Mouse (Mus musculus): ENCODE data around the gene 1700001J03Rik. TPM values are rescaled to one million over a fixed set of nuclear protein-coding genes. Genes with fewer than 3 reads are reported as not detected.

The 1700001J03Rik gene
- polyA plus RNA-seq, 2 experiments: 0.38 TPM; not detected in 1

GRCm38 (mm10) chr5:146150454-146150853, 34.6 kb downstream of the 1700001J03Rik start:
- DNase-seq (ENCODE audit: low spot score): no peak

DNA sequence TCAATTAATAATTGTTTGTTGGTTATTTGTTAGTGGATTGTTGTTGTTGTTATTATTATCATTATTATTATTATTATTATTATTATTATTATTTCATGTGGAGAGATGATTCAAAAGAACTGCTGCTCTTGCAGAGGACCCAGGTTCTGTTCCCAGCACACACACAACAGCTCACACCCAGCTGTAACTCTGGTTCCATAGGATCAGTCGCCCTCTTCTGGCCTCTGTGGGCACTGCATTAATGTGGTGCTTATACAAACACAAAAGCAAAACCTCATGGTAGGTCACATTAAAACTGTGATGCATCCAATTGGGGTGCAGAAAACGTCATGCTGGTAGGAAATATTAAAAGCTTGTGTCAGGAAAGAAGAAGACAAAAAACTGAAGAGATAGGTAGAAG, 37.2 kb downstream of the 1700001J03Rik start:
- ATAC-seq (ENCODE audit: low FRiP score, low read depth) (no peak), DNase-seq (ENCODE audit: low spot score) (peak; percentile 43)
- Histone ChIP-seq H3K4me2 (replicated peaks; ENCODE audit: low read depth, low read length, severe bottlenecking) (no peak overlapping the region), H3K27ac (replicated peaks; ENCODE audit: low read depth, low read length) (no peak overlapping the region), H3K36me3 (ENCODE audit: control insufficient read depth, insufficient read depth, low read length) (no peaks in the 10 kb centered on the region), H3K27me3 (ENCODE audit: control insufficient read depth, insufficient read depth, low read length) (no peaks in the 10 kb centered on the region), H3K9me3 (ENCODE audit: control insufficient read depth, low read length) (no peaks in the 10 kb centered on the region), H3K9ac (ENCODE audit: low read depth, low read length, severe bottlenecking) (no peak overlapping the region), H3K4me3 (replicated peaks; ENCODE audit: low read length) (no peak overlapping the region), H3K4me1 (ENCODE audit: control insufficient read depth, insufficient read depth, low read length) (no peaks in the 10 kb centered on the region)
- WGBS: 34% methylated on average over 2 of the region's 2 CpGs
- no peak for TF ChIP-seq POLR2A (IDR thresholded peaks at IDR 0.05; ENCODE audit: borderline replicate concordance, extremely low read depth, insufficient read depth, insufficient read length)

More at GRCm38 (mm10) chr5:146150454-146150853, 34.6 kb downstream of the 1700001J03Rik start:
- Histone ChIP-seq H3K4me3 (replicated peaks; ENCODE audit: low read length) (no peak overlapping the region), H3K4me1 (ENCODE audit: control insufficient read depth, insufficient read depth, low read length) (no peaks in the 10 kb centered on the region), H3K9me3 (ENCODE audit: control insufficient read depth, low read length) (no peaks in the 10 kb centered on the region), H3K36me3 (ENCODE audit: control insufficient read depth, insufficient read depth, low read length) (no peaks in the 10 kb centered on the region), H3K4me2 (replicated peaks; ENCODE audit: low read depth, low read length, severe bottlenecking) (no peak overlapping the region), H3K27ac (replicated peaks; ENCODE audit: low read depth, low read length) (no peak overlapping the region), H3K9ac (ENCODE audit: low read depth, low read length, severe bottlenecking) (no peak overlapping the region), H3K27me3 (ENCODE audit: control insufficient read depth, insufficient read depth, low read length) (no peaks in the 10 kb centered on the region)
- WGBS: 64% methylated on average over 3 of the region's 3 CpGs
- no peak for TF ChIP-seq POLR2A (IDR thresholded peaks at IDR 0.05; ENCODE audit: borderline replicate concordance, extremely low read depth, insufficient read depth, insufficient read length)
- no peak for ATAC-seq (ENCODE audit: low FRiP score, low read depth)

Other genes with a start within 250 kb of the 1700001J03Rik start
- gene Cyp3a25, start 175.7 kb downstream of the 1700001J03Rik start, polyA plus RNA-seq (2012; rRNA removed): not detected in 2 replicates
- gene Cyp3a25, start 175.7 kb downstream of the 1700001J03Rik start, polyA plus RNA-seq (2014; fragmentation: Nextera tagmentation; extraction: Ambion mirVana): not detected in 2 replicates
- not detected in 2 replicates for gene Cyp3a59, start 106.0 kb downstream of the 1700001J03Rik start, polyA plus RNA-seq (2012; rRNA removed)
- gene Cyp3a59, start 106.0 kb downstream of the 1700001J03Rik start, polyA plus RNA-seq (2014; fragmentation: Nextera tagmentation; extraction: Ambion mirVana): not detected in 2 replicates
- gene Gm5565, start 24.8 kb downstream of the 1700001J03Rik start, polyA plus RNA-seq (2012; rRNA removed): not detected in 2 replicates
- gene Gm5565, start 24.8 kb downstream of the 1700001J03Rik start, polyA plus RNA-seq (2014; fragmentation: Nextera tagmentation; extraction: Ambion mirVana): not detected in 2 replicates
- gene Gm6309, start 14.6 kb downstream of the 1700001J03Rik start, polyA plus RNA-seq (2012; rRNA removed): not detected in 2 replicates
- not detected in 2 replicates for gene Gm6309, start 14.6 kb downstream of the 1700001J03Rik start, polyA plus RNA-seq (2014; fragmentation: Nextera tagmentation; extraction: Ambion mirVana)
- 16.6 and 25.4 TPM in 2 replicates for gene Rnf6, start 36.3 kb upstream of the 1700001J03Rik start, polyA plus RNA-seq (2012; rRNA removed)
- 36.6 and 37.8 TPM in 2 replicates for gene Rnf6, start 36.3 kb upstream of the 1700001J03Rik start, polyA plus RNA-seq (2014; fragmentation: Nextera tagmentation; extraction: Ambion mirVana)
- gene Cdk8, start 45.9 kb upstream of the 1700001J03Rik start, polyA plus RNA-seq (2012; rRNA removed): 68.3 and 75.1 TPM in 2 replicates
- gene Cdk8, start 45.9 kb upstream of the 1700001J03Rik start, polyA plus RNA-seq (2014; fragmentation: Nextera tagmentation; extraction: Ambion mirVana): 27.1 and 28.0 TPM in 2 replicates
- gene Wasf3, start 199.7 kb upstream of the 1700001J03Rik start, polyA plus RNA-seq (2012; rRNA removed): 10.8 and 12.4 TPM in 2 replicates
- gene Wasf3, start 199.7 kb upstream of the 1700001J03Rik start, polyA plus RNA-seq (2014; fragmentation: Nextera tagmentation; extraction: Ambion mirVana): 1.4 and 2.2 TPM in 2 replicates